Mouse (Mus musculus): ENCODE data around the gene Xlr4b.
"Not testable (repeated sequence)": the region's sequence is repeated elsewhere in the genome, so short reads cannot be mapped to it uniquely, and the experiment has no call there.

Xlr4b gene

DNA sequence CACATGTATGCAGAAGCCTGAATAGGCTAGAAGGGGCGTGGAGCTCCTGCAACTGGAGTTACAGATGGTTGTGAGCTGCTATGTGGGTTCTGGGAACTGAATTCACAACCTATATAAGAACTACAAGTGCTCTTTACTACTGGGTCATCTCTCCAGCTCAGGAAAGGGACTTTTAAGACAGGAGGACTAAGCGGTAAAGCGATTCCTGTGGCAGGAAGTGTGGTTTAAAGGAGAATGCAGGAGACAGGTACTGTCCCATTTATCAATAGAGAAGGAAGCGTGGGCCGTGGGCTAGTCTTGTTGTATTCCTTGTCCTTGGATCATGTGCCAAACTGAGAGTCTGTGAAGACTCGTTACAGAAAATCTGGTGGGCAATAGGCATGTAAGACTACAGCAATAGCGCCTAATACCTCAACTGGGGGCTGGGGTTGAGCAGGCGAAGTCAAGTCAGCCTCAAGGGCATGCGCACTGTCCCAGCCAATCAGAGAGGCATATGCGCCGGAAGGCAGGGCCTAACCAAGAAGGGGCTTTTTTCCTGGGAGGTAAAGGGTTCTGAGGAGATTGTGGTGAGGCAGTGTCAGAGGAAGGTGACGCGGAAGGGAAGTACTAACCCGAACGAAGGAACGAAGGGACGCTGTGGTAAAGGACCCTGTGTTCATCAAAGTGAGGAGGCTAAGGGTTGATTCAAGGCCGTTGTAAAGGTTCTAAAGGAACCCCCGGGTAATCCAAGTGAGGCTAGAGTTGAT is at the start of gene Xlr4b:
Xlr4b (plus strand) TSS at position 515 of the 746 bp plus-strand sequence.
- not testable (repeated sequence) for DNase-seq

DNA sequence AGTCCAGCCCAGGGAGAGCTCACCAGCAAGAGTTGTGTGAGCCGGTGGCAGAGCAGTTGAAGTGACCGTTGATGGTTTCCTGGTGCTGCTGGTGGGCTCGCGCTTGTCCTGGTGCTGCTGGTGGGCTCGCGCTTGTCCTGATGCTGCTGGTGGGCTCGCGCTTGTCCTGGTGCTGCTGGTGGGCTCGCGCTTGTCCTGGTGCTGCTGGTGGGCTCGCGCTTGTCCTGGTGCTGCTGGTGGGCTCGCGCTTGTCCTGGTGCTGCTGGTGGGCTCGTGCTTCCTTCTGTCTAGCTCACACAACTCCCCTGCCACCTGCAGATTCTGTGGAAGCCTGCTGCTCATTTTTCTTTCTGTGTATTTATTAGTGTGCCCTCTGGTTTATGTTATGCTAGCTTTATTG is 37.2 kb upstream of the Xlr4b start, which contains the start of gene Spin2d:
Spin2d (minus strand) TSS at position 101 of the 400 bp plus-strand sequence.
- DNase-seq, result not testable (repeated sequence)

- DNase-seq, result peak; percentile 54
Measured at GRCm38 (mm10) chrX:73191934-73192333, 22.2 kb upstream of the Xlr4b start, which contains the start of gene Xlr3b. Xlr3b (plus strand) TSS chrX:73192207.

DNA sequence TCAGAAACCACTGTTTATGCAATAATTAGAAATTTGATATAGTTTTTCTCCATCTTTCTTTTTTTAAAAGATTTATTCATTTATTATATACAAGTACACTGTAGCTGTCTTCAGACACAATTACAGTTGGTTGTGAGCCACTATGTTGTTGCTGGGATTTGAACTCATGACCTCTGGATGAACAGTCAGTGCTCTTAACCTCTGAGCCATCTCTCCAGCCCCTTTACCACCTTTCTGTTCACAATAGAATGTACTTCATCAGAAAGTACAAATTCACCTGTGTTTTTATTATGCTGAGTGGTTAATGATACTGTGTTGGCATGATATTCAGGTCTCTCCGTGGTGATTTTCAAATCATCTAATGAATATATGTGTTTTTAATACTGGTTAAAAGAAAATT is 11.2 kb downstream of the Xlr4b start:
- DNase-seq, result no peak

DNA sequence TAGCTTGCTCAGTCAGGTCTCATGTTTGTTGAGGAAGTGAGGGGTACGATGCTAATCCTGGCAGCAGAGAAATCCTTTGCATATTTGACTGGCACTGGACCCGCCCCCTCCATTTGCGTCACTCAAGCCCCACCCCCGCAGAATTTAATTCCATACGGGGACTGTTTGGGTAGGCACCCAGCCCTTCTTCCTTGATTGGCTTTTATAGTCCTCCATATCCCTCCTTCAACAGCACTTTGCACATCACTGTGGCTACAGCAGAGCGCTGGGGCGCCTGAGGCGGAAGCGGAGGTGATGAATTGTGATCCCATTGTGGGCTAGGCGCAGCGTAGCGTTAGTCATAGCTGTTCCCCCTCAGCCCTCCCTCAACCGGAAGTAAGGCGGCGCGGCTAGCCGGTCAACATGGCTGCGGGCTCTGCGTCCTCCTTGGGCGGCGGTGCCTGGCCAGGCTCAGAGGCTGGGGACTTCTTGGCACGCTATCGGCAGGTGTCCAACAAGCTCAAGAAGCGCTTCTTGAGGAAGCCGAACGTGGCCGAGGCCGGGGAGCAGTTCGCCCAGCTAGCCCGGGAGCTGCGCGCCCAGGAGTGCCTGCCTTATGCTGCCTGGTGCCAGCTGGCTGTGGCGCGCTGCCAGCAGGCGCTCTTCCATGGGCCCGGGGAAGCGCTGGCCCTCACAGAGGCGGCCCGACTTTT is 13.9 kb downstream of the Xlr4b start, which contains the start of gene F8a:
F8a (plus strand) TSS at position 378 of the 692 bp plus-strand sequence.
- DNase-seq, result peak; percentile 86

- DNase-seq, result peak; percentile 77
Measured at GRCm38 (mm10) chrX:73228606-73229214, 14.6 kb downstream of the Xlr4b start.

DNA sequence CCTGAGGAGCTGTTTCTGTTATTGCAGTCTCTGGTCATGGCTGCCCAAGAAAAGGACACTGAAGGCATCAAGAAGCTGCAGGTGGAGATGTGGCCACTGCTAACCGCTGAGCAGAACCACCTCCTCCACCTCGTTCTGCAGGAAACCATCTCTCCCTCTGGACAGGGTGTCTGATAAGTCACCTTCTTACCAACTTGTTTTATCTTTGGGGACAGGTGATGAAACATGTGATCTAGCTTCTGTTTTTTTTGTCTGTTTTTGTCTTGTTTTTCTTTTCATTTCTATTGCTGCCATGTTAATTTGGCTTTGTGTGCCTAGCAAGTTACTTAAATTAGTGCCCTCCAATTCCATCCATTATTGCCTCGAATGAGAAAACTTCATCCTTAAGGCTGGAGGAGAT is 15.2 kb downstream of the Xlr4b start:
- DNase-seq, result no peak

DNA sequence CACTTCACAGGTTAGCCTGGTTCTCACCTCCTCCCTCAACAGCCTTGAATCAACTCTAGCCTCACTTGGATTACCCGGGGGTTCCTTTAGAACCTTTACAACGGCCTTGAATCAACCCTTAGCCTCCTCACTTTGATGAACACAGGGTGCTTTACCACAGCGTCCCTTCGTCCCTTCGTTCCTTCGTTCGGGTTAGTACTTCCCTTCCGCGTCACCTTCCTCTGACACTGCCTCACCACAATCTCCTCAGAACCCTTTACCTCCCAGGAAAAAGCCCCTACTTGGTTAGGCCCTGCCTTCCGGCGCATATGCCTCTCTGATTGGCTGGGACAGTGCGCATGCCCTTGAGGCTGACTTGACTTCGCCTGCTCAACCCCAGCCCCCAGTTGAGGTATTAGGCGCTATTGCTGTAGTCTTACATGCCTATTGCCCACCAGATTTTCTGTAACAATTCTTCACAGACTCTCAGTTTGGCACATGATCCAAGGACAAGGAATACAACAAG is 28.7 kb downstream of the Xlr4b start, which contains the start of gene Xlr4c:
Xlr4c (minus strand) TSS at position 310 of the 505 bp plus-strand sequence.
- DNase-seq, result not testable (repeated sequence)

GRCm38 (mm10) chrX:73262428-73262827 is 48.3 kb downstream of the Xlr4b start:
- DNase-seq, result not testable (repeated sequence)

- DNase-seq, result not testable (repeated sequence)
Measured at GRCm38 (mm10) chrX:73265270-73265669, 51.1 kb downstream of the Xlr4b start, which contains the start of gene Xlr3c. Xlr3c (minus strand) TSS chrX:73265390.
